Mouse (Mus musculus) olfactory bulb, adult 2 months (tissue): Measurements from ENCODE around the gene Il4.
"Not testable (repeated sequence)": the region's sequence is repeated elsewhere in the genome, so short reads cannot be mapped to it uniquely, and the experiment has no call there.

Experiments used
- CTCF ChIP-seq: fragments of 200-500 bp; IDR thresholded peaks from 2 replicates; pipeline ENCODE4 v1.5.1; 2012; ENCODE audit warnings: low read depth, mild to moderate bottlenecking, low read length, moderate library complexity; ENCODE audit not compliant: insufficient read depth
- POLR2A ChIP-seq: fragments of 200-500 bp; IDR thresholded peaks from 2 replicates; pipeline ENCODE4 v1.6.1; 2012; ENCODE audit warnings: mild to moderate bottlenecking, low read depth, low read length, moderate library complexity; ENCODE audit not compliant: insufficient read depth

DNA sequence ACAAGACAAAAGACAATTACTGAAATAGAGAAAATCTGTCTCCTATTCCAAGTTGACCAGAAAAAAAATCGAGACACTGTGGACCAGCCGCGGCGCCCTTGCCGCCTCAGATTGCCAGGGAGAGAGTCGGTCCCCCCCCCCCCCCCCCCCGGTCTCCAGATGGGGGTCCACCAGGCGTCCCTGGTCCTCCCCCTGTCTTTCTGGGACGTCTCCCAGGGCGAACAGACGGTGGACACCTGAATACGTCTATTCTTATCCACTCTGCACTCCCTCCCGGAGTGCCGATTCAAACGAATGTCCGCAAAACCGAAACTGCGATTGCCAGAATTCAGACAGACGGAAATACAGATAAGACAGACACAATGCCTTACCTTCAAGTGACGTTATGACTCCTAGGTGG, 61.9 kb downstream of the Il4 start:
- TF ChIP-seq POLR2A, CTCF: not testable (repeated sequence)
